Mouse (Mus musculus) forebrain, embryonic 12.5 days (tissue): ENCODE measurements around the gene Farsa. TPM values are rescaled to one million over a fixed set of nuclear protein-coding genes. Genes with fewer than 3 reads are reported as not detected.
"Not testable (repeated sequence)": the region's sequence is repeated elsewhere in the genome, so short reads cannot be mapped to it uniquely, and the experiment has no call there.

Experiments used
- ATAC-seq: fragments of 200-750 bp; cut with Nextera tagmentation; 2 replicates; pipeline ENCODE4 v1.8.0; 2017; ENCODE audit warnings: moderate TSS enrichment; ENCODE audit not compliant: low FRiP score
- H3K27ac ChIP-seq: fragments of 300-500 bp; sonication (generic); 2 replicates; pipeline ENCODE4 v1.5.1; 2016; ENCODE audit warnings: mild to moderate bottlenecking
- H3K27me3 ChIP-seq: fragments of 300-500 bp; sonication (generic); 2 replicates; pipeline ENCODE4 v1.6.1; 2016; ENCODE audit warnings: mild to moderate bottlenecking
- H3K36me3 ChIP-seq: fragments of 300-500 bp; sonication (generic); replicated peaks from 2 replicates; pipeline ENCODE4 v1.6.1; 2016; ENCODE audit warnings: mild to moderate bottlenecking
- H3K4me1 ChIP-seq: fragments of 300-500 bp; sonication (generic); 2 replicates; pipeline ENCODE4 v1.6.1; 2016
- H3K4me2 ChIP-seq: fragments of 300-500 bp; sonication (generic); 2 replicates; pipeline ENCODE4 v1.6.1; 2016; ENCODE audit warnings: mild to moderate bottlenecking, moderate library complexity
- H3K4me3 ChIP-seq: fragments of 300-500 bp; sonication (generic); replicated peaks from 2 replicates; pipeline ENCODE4 v1.5.1; 2016; ENCODE audit warnings: mild to moderate bottlenecking
- H3K9ac ChIP-seq: fragments of 300-500 bp; sonication (generic); 2 replicates; pipeline ENCODE4 v1.6.1; 2016; ENCODE audit warnings: mild to moderate bottlenecking
- H3K9me3 ChIP-seq: fragments of 300-500 bp; sonication (generic); 2 replicates; pipeline ENCODE4 v1.6.1; 2016
- WGBS: fragments of 180-500 bp; shearing (Covaris S2); methylation state at CpG from one replicate; pipeline ENCODE4 v1.1.7; 2016; 5-methylcytosine and 5-hydroxymethylcytosine counted together
- polyA plus RNA-seq: library from polyadenylated mRNA; unstranded; fragments of >200 nt; fragmentation: Nextera tagmentation; extraction: Ambion mirVana; gene quantifications from 2 replicates; pipeline ENCODE4 v1.2.1, GENCODE M21; 2016

The Farsa gene
- polyA plus RNA-seq, 1 experiment from 2014 or later, result 111 TPM

DNA sequence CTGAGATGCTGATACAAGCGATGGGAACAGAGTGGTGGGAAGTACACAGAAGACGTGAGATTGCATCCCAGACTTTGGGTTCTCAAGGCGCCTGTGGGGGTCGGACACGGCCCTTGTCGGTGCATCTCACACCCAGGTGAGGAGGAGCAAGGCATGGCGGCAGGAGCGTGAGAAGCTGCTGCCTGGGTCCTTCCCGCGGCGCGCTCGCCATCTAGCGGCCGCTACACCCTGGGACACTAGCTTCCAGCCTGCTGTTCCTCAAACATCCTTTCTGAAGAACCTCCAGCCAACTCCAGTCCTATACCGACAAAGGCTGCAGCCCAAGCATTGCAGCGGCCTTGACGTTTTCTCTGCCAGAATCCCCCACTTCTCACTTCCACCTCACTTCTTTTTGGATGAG is 33.1 kb upstream of the Farsa start:
- Histone ChIP-seq H3K4me2 (peak overlapping the region; percentile 51), H3K4me1 (peaks cover 7% of the 10 kb centered on the region), H3K27me3 (peaks cover 8% of the 10 kb centered on the region), H3K4me3 (peak overlapping the region; percentile 26), H3K9ac (0 out of 2 replicates have a peak overlapping the region, but pooled peaks have one; percentile 44), H3K36me3 (no peaks in the 10 kb centered on the region), H3K9me3 (no peaks in the 10 kb centered on the region), H3K27ac (no peak overlapping the region)
- 2% methylated on average over 18 of the region's 18 CpGs for WGBS
- peak; percentile 85 for ATAC-seq

DNA sequence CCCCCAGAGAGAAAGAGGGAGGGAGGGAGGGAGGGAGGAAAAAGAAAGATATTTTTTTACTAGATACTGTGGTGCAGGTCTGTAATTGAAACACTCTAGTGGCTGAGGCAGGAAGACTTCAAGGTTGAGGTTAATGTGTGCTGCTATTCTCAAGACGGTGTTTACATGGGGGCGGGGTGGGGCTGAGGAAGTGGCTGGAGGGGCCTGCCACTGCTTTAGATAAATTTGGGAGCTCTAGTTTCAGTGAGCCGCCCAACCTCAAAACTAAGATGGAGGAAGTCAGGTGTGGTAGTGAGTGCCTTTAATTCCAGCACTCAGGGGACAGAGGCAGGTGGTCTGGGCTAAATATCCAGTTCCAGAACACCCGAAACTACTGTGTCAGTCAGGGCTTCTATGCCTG is 31.2 kb upstream of the Farsa start:
- Histone ChIP-seq H3K9me3 (no peaks in the 10 kb centered on the region), H3K27ac (no peak overlapping the region), H3K4me3 (no peak overlapping the region), H3K9ac (no peak overlapping the region), H3K4me2 (no peak overlapping the region), H3K4me1 (peaks cover 7% of the 10 kb centered on the region), H3K27me3 (peaks cover 8% of the 10 kb centered on the region), H3K36me3 (no peaks in the 10 kb centered on the region)
- ATAC-seq, result no peak
- WGBS, result 80% methylated on average over 4 of the region's 4 CpGs

DNA sequence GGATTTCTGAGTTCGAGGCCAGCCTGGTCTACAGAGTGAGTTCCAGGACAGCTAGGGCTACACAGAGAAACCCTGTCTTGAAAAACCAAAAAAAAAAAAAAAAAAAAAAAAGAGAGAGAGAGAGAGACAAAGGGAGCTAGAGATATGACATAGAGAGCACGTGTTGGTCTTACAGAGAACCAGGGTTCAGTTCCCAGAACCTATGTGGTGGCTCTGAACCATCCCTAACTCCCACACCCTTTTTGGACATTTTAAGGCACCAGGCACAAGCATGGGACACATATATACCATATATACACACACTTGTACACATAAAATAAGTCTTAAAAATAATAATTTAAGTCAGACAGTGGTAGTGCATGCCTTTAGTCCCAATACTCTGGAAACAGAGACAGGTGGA is 30.3 kb upstream of the Farsa start:
- H3K9me3 ChIP-seq, H3K9ac ChIP-seq, H3K4me2 ChIP-seq, H3K4me1 ChIP-seq, H3K27me3 ChIP-seq, H3K4me3 ChIP-seq, ATAC-seq, H3K36me3 ChIP-seq, H3K27ac ChIP-seq: not testable (repeated sequence)
- WGBS, result 95% methylated on average over 2 of the region's 2 CpGs

DNA sequence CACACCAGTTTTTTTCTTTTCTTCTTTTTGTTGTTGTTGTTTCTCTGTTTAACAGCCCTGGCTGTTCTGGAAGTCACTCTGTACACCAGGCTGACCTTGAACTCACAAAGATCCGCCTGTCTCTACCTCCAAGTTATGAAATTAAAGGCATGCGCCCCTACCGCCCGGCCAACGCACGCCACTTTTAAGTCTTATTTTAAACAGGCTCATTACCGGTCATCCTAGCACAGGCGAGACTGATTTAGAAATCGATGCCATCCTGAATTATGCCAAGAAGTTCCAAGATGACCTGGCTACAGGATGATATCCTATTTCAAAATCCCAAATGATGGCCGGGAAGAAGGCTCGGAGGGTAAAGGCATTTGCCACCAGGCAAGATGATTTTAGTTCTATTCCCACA is 25.3 kb upstream of the Farsa start, which contains the start of gene Gadd45gip1:
TSS of gene Gadd45gip1 (plus strand) at position 33 of the 400 bp plus-strand sequence.
- Histone ChIP-seq H3K9me3 (no peaks in the 10 kb centered on the region), H3K36me3 (peaks cover 30% of the 10 kb centered on the region), H3K4me2 (peak within 1 kb of the TSS; percentile 58), H3K27ac (peak within 1 kb of the TSS; percentile 97), H3K4me3 (peak within 1 kb of the TSS; percentile 93), H3K4me1 (peaks cover 30% of the 10 kb centered on the region), H3K27me3 (no peaks in the 10 kb centered on the region), H3K9ac (peak within 1 kb of the TSS; percentile 97)
- ATAC-seq, result no peak
- 83% methylated on average over 11 of the region's 11 CpGs for WGBS

DNA sequence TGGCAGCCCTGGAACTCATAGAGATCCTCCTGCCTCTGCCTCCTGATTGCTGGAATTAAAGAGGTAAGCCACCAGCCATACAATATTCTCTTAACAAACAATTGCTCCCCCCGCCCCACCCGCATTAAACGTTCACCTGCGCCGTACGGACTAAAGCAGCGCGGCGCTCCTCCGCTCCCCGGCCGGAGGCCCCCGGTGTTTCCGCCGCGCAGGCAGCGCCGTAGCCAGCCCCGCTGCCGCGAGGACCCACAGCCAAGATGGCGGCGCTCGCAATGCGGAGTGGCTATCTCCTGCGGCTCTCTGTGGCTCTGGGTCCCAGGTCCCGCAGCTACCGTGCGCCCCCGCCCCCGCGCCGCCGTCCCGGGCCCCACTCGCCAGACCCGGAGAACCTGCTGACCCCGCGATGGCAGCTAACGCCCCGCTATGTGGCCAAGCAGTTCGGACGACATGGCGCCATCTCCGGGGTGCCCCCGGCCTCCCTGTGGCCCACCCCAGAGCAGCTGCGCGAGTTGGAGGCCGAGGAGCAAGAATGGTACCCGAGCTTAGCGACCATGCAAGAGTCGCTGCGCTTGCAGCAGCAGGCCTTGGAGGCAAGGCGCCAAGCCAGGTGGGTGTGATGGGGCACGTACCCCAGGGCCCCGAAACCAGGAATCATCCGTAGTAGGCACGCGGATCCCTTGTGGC is 24.6 kb upstream of the Farsa start:
- H3K36me3 ChIP-seq, result peaks cover 37% of the 10 kb centered on the region
- 2% methylated on average over 59 of the region's 59 CpGs for WGBS
- H3K4me2 ChIP-seq, result peak overlapping the region; percentile 58
- H3K27me3 ChIP-seq, result no peaks in the 10 kb centered on the region
- H3K4me1 ChIP-seq, result peaks cover 30% of the 10 kb centered on the region
- peak; percentile 79 for ATAC-seq
- no peaks in the 10 kb centered on the region for H3K9me3 ChIP-seq
- peak overlapping the region; percentile 97 for H3K9ac ChIP-seq
- peak overlapping the region; percentile 93 for H3K4me3 ChIP-seq
- H3K27ac ChIP-seq, result peak overlapping the region; percentile 97

DNA sequence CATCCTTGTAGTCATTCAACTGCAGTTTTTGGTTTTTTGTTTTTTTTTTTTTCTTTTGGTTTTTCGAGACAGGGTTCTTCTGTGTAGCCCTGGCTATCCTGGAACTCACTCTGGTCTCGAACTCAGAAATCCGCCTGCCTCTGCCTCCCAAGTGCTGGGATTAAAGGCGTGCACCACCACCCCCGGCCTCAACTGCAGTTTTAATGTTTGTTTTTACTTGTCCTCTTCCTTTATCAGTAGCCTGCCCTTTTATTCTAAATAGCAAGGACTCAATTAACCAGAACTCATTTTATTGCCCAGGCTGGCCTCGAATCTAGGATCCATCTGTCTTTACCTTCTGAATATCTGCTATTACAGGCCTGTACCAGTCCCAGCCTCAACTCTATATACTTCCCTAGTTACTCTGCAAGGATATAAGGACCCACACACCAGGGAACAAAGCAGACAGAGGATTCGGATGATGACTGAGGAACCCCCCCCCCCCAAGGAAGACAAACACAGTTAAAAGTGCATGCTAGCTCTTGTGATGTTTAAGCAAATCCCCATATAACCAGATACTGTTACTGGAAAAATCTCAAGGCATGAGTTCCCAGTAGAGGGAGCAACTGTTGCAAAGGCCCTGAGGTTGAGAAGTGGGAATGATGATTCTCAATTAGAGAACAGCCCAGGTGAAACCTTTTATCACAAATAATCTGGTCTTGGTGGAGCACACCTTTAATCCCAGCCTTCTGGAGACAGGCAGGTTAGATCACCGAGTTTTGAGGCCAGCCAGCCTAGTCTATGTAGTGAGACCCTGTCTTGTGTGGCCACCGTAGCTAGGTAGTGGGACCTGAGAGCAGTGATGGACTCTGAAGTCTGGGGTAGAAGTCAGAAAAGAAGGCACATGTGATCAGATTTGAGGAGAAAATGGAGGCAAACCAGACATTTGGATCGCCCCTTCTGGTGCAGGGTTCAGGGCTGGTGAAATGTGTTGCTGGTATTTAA is 23.7 kb upstream of the Farsa start:
- H3K27me3 ChIP-seq, result no peaks in the 10 kb centered on the region
- peaks cover 45% of the 10 kb centered on the region for H3K36me3 ChIP-seq
- peak overlapping the region; percentile 58 for H3K4me2 ChIP-seq
- no peak for ATAC-seq
- peak overlapping the region; percentile 97 for H3K27ac ChIP-seq
- 75% methylated on average over 10 of the region's 10 CpGs for WGBS
- H3K4me3 ChIP-seq, result peak overlapping the region; percentile 93
- H3K9me3 ChIP-seq, result no peaks in the 10 kb centered on the region
- H3K9ac ChIP-seq, result peak overlapping the region; percentile 97
- H3K4me1 ChIP-seq, result peaks cover 30% of the 10 kb centered on the region

DNA sequence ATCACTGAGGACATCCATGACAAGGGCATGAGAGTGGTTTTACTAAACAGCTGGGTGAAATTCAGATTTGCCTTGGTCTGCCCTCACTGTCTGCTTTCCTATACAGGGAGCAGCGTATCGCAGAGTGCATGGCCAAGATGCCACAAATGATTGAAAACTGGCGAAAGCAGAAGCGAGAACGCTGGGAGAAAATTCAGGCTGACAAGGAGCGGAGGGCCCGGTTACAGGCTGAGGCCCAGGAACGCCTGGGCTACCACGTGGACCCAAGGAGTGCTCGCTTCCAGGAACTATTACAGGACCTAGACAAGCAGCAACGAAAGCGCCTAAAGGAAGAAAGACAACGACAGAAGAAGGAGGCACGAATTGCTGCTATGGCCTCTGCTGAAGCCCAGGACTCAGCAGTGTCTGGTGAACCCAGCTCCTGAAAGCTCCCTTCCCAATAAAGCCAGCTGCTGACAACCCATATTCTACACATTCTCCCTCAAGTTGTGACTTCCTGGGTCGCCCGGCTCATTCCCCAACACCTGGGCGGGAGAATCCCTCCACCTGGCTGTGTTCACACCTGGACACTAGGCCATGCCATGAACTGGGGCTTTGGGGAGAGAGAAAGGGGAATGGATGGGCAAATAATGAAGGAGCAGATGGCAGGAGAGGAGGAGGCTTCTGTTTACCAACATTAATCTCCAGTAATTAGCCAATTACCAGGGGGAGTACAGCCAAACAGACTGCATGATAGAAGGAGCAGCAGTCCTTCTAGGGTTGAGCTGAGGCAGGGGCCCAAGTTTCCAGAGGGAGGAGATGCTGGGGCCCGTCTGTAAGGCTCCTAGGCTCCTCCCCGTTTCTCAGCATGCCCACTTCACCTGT is 22.6 kb upstream of the Farsa start:
- ATAC-seq, result 0 out of 2 replicates have a peak, but pooled peaks have one; percentile 12
- H3K36me3 ChIP-seq, result peaks cover 56% of the 10 kb centered on the region
- no peaks in the 10 kb centered on the region for H3K9me3 ChIP-seq
- H3K4me2 ChIP-seq, result 0 out of 2 replicates have a peak overlapping the region, but pooled peaks have one; percentile 17
- H3K27ac ChIP-seq, result peak overlapping the region; percentile 97
- no peak overlapping the region; the same call in 1 of the 2 replicates for H3K9ac ChIP-seq
- no peak overlapping the region for H3K4me3 ChIP-seq
- H3K27me3 ChIP-seq, result no peaks in the 10 kb centered on the region
- 86% methylated on average over 19 of the region's 19 CpGs for WGBS
- peaks cover 34% of the 10 kb centered on the region for H3K4me1 ChIP-seq

DNA sequence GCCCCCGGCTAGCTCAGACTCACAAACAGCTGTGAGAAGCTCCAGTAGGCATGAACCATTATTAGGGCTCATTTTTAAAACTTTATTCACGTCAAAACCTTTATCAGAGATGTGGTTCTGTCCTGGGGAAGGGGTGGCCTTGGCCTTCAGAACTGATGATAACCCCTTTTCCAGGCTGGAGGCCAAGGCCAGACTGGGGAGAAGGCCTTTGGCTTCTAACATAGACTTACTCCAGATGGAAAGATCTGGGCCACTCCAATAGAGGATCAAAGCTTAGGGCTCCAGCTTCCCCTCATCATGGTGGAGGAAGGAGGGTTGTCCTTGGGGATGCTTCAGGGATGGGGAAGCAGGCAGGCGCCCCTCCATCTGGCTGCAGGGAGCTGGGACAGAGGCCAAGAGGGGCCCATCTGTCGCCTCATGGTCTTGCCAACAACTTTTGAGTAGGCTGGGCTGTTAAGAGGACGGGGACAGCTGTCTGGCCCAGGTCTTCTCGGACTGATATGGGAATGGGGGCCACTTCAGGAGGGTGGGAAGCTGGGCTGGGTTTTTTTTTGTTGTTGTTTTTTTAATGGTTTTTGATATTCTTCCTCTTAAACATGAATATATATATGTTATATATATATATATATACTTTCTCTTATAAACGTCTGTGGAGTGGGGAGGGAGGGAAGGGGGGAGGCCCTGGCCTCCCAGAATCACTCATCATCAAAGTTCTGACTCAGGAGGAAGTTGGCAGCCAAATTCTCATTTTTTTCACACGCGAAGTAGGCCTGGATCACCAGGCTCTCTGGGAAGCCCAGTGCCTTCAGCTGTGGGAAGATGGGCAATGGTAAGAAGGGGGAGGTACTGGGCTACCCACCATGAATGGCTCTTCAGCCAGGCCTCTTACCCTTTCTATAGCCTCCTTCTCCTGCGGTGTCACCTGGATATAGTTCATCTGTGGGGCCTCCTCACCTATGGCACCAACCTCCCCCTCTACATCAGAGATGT is 21.6 kb upstream of the Farsa start:
- peak; percentile 41; the same call in 1 of the 2 replicates for ATAC-seq
- peaks cover 41% of the 10 kb centered on the region for H3K4me1 ChIP-seq

DNA sequence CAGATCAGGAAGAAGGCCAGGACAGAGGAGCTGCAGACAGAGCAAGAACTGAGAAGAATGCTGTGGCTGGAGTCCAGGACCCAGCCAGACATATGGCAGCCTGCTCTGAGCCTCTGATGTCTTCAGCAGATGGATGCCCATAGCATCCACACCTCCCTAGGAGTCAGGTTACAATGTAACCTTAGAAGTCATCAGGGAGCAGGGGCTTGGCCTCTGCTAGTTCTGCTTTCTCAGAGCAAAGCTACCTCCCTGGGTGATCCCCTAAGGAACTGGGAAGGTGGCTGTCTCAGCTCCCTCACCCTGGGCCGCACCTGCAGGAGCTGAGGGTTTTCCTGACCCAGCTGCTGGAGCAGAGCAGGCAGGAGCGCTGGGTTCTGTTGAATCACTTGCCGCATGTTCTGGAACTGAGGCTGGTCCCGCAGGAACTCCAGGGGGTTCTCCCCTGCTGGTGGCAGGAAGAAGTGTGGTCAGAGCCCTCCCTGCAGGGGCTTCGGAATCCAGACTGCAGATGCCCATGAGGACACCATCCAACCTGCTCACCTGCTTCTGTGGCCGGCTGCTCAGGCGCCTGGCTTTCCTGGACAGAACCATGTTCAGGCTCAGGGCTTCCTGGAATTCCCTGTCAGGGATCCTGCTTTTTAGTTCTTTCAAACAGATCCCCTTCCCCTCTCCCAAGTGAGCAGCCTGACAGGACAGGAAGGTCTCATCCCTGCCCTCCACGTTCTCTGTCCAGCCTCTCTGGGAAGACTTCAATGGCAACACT is 19.5 kb upstream of the Farsa start:
- Histone ChIP-seq H3K27me3 (no peaks in the 10 kb centered on the region), H3K4me2 (no peak overlapping the region), H3K36me3 (peaks cover 69% of the 10 kb centered on the region), H3K4me3 (no peak overlapping the region), H3K4me1 (peaks cover 41% of the 10 kb centered on the region), H3K9me3 (no peaks in the 10 kb centered on the region), H3K9ac (no peak overlapping the region), H3K27ac (0 out of 2 replicates have a peak overlapping the region, but pooled peaks have one; percentile 25)
- no peak for ATAC-seq
- 67% methylated on average over 8 of the region's 8 CpGs for WGBS

More for the DNA sequence above, 21.6 kb upstream of the Farsa start:
- no peaks in the 10 kb centered on the region for H3K27me3 ChIP-seq
- peak overlapping the region; percentile 21; the same call in 1 of the 2 replicates for H3K9ac ChIP-seq
- H3K4me3 ChIP-seq, result no peak overlapping the region
- peaks cover 57% of the 10 kb centered on the region for H3K36me3 ChIP-seq
- WGBS, result 72% methylated on average over 10 of the region's 10 CpGs
- H3K4me2 ChIP-seq, result 0 out of 2 replicates have a peak overlapping the region, but pooled peaks have one; percentile 17
- H3K27ac ChIP-seq, result peak overlapping the region; percentile 97
- H3K9me3 ChIP-seq, result no peaks in the 10 kb centered on the region

DNA sequence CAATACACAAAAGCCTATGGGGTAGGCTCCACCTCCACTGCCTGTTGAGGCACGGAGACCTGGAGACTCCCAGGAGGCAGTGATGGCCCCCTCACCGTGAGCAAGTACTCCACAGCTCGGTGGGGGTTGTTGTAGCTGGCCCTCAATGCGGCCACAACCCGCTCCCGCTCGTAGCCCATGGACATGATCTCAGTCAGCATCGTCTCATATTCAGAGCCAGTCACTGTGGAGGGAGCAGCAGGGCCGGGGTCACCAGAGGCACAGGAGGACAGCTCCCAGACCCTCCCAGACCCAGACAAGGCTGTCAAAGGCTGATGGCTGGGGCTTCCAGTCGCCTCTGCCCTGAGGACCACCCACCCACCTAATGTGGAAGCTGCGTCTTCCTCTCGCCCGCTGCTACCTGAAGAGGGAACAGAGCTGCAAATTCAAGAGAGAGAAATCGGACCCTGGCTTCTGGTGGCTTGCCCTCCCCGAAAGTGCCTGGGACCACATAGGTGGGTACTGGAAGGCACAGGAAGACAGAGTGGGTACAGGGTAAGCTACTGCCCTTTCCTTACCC is 18.8 kb upstream of the Farsa start:
- H3K27me3 ChIP-seq, result no peaks in the 10 kb centered on the region
- H3K4me1 ChIP-seq, result peaks cover 42% of the 10 kb centered on the region
- H3K4me2 ChIP-seq, result peak overlapping the region; percentile 8; the same call in 1 of the 2 replicates
- 0 out of 2 replicates have a peak overlapping the region, but pooled peaks have one; percentile 2 for H3K4me3 ChIP-seq
- no peak overlapping the region for H3K27ac ChIP-seq
- H3K9me3 ChIP-seq, result no peaks in the 10 kb centered on the region
- 82% methylated on average over 15 of the region's 15 CpGs for WGBS
- peaks cover 75% of the 10 kb centered on the region for H3K36me3 ChIP-seq
- no peak overlapping the region for H3K9ac ChIP-seq
- ATAC-seq, result no peak
